Mouse (Mus musculus) heart, embryonic 16.5 days (tissue): Measurements from ENCODE around the gene Nr4a2. TPM values are rescaled to one million over a fixed set of nuclear protein-coding genes. Genes with fewer than 3 reads are reported as not detected.

Experiments used
- ATAC-seq: fragments of 200-750 bp; cut with Nextera tagmentation; replicated peaks from 2 replicates; pipeline ENCODE4 v1.8.0; 2017; ENCODE audit warnings: moderate number of reproducible peaks; ENCODE audit not compliant: insufficient read depth, low FRiP score; ENCODE audit errors: extremely low read depth
- H3K27ac ChIP-seq: fragments of 300-500 bp; sonication (generic); 2 replicates; pipeline ENCODE4 v1.5.1; 2014; ENCODE audit warnings: mild to moderate bottlenecking, low read length, control low read depth, moderate library complexity
- H3K27me3 ChIP-seq: fragments of 300-500 bp; sonication (generic); 2 replicates; pipeline ENCODE4 v1.6.1; 2014; ENCODE audit warnings: low read length, mixed read lengths; ENCODE audit not compliant: control insufficient read depth, insufficient read depth
- H3K36me3 ChIP-seq: fragments of 300-500 bp; sonication (generic); 2 replicates; pipeline ENCODE4 v1.6.1; 2014; ENCODE audit not compliant: control insufficient read depth, insufficient read depth
- H3K4me1 ChIP-seq: fragments of 300-500 bp; sonication (generic); 2 replicates; pipeline ENCODE4 v1.6.1; 2014; ENCODE audit warnings: low read length, mixed read lengths; ENCODE audit not compliant: control insufficient read depth, insufficient read depth
- H3K4me2 ChIP-seq: fragments of 300-500 bp; sonication (generic); 2 replicates; pipeline ENCODE4 v1.6.1; 2014; ENCODE audit warnings: low read depth, mild to moderate bottlenecking, control low read depth, low read length
- H3K4me3 ChIP-seq: fragments of 300-500 bp; sonication (generic); 2 replicates; pipeline ENCODE4 v1.5.1; 2014; ENCODE audit warnings: mild to moderate bottlenecking, control low read depth, low read length
- H3K9ac ChIP-seq: fragments of 300-500 bp; sonication (generic); 2 replicates; pipeline ENCODE4 v1.6.1; 2014; ENCODE audit warnings: low read length, control low read depth
- H3K9me3 ChIP-seq: fragments of 300-500 bp; sonication (generic); replicated peaks from 2 replicates; pipeline ENCODE4 v1.6.1; 2016; ENCODE audit warnings: low read length; ENCODE audit not compliant: control insufficient read depth
- WGBS: fragments of 180-500 bp; shearing (Covaris S2); extraction: QIAGEN DNeasy Blood & Tissue Kit; methylation state at CpG from one replicate; pipeline ENCODE4 v1.1.7; 2014; 5-methylcytosine and 5-hydroxymethylcytosine counted together
- polyA plus RNA-seq: library from polyadenylated mRNA; unstranded; fragments of >200 nt; fragmentation: Nextera tagmentation; extraction: Ambion mirVana; gene quantifications from 2 replicates; pipeline ENCODE4 v1.2.1, GENCODE M21; 2015

The Nr4a2 gene
- polyA plus RNA-seq, 1 experiment from 2014 or later, result 2.1 TPM

DNA sequence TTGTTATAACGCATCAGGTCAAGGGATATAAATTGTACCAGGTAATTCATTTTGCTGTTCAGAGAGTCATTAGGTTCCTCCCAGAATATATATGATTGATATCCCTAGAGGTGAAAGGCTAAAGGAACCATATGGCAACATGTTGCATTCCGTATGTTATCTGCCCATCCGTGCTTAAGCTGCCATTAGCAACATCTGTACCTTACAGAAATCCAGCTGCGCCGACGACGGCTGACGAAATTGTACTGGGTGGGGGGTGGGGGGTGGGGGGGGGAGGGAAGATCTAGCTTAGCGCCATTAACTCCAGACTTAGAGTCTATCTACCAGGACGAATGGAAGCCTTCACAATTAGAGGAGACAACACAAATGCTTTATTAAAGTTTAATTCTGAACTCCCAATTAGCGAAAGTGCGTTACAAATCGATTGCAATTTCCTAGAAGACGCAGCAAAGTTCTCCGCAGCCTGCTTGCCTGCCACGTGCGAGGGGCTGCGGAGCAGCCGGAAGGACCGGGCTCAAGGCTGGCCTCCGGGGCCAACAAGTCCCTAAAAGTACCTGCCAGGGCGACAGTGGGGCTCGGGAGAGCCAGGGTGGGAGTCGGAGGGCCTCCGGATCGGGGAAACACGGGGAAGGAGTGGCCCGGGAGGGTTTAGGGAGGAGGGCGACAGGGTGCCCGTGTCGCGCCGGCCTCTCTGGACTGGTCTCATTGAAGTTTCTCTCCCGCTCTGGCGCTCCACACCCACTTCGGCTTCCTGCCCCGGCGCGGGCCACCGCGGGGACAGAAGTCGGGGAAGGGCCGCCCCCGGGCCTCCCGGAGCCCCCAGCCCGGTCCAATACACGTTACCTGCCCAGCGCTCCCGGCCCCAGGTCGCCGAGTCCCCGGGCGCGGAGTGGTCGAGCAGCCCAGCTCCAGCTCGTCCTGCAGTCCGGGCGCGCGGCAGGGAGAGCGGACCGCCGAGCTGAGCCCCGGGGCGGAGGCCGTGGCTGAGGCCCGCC lies 520 bp downstream of the Nr4a2 start:
- peak overlapping the region; percentile 78 for H3K4me2 ChIP-seq
- no peaks in the 10 kb centered on the region for H3K27me3 ChIP-seq
- H3K36me3 ChIP-seq, result no peaks in the 10 kb centered on the region
- peaks cover 5% of the 10 kb centered on the region for H3K4me1 ChIP-seq
- peak; percentile 76 for ATAC-seq
- no peaks in the 10 kb centered on the region for H3K9me3 ChIP-seq
- H3K27ac ChIP-seq, result peak overlapping the region; percentile 96
- peak overlapping the region; percentile 98 for H3K9ac ChIP-seq
- WGBS, result under 1% methylated on average over 64 of the region's 67 CpGs
- H3K4me3 ChIP-seq, result peak overlapping the region; percentile 97

- H3K27ac ChIP-seq, result no peak overlapping the region
These were observed 2.7 kb downstream of the Nr4a2 start for GRCm38 (mm10) chr2:57121110-57121509.

GRCm38 (mm10) chr2:57117201-57117951 lies 6.4 kb downstream of the Nr4a2 start:
- H3K36me3 ChIP-seq, result no peaks in the 10 kb centered on the region
- WGBS, result 2% methylated on average over 10 of the region's 13 CpGs
- H3K27me3 ChIP-seq, result peaks cover 14% of the 10 kb centered on the region
- ATAC-seq, result 0 out of 2 replicates have a peak, but pooled peaks have one; percentile 18
- peak overlapping the region; percentile 77 for H3K9ac ChIP-seq
- H3K4me1 ChIP-seq, result no peaks in the 10 kb centered on the region; the same call in 1 of the 2 replicates
- H3K9me3 ChIP-seq, result no peaks in the 10 kb centered on the region; the same call in 1 of the 2 replicates
- peak overlapping the region; percentile 94 for H3K4me2 ChIP-seq
- peak overlapping the region; percentile 96 for H3K27ac ChIP-seq
- peak overlapping the region; percentile 90 for H3K4me3 ChIP-seq

More at GRCm38 (mm10) chr2:57121110-57121509, 2.7 kb downstream of the Nr4a2 start:
- Histone ChIP-seq H3K27me3 (no peaks in the 10 kb centered on the region), H3K4me2 (no peak overlapping the region), H3K9ac (no peak overlapping the region), H3K36me3 (no peaks in the 10 kb centered on the region), H3K9me3 (no peaks in the 10 kb centered on the region), H3K4me1 (peaks cover 5% of the 10 kb centered on the region), H3K4me3 (no peak overlapping the region)
- ATAC-seq, result no peak
- 57% methylated on average over 4 of the region's 4 CpGs for WGBS

DNA sequence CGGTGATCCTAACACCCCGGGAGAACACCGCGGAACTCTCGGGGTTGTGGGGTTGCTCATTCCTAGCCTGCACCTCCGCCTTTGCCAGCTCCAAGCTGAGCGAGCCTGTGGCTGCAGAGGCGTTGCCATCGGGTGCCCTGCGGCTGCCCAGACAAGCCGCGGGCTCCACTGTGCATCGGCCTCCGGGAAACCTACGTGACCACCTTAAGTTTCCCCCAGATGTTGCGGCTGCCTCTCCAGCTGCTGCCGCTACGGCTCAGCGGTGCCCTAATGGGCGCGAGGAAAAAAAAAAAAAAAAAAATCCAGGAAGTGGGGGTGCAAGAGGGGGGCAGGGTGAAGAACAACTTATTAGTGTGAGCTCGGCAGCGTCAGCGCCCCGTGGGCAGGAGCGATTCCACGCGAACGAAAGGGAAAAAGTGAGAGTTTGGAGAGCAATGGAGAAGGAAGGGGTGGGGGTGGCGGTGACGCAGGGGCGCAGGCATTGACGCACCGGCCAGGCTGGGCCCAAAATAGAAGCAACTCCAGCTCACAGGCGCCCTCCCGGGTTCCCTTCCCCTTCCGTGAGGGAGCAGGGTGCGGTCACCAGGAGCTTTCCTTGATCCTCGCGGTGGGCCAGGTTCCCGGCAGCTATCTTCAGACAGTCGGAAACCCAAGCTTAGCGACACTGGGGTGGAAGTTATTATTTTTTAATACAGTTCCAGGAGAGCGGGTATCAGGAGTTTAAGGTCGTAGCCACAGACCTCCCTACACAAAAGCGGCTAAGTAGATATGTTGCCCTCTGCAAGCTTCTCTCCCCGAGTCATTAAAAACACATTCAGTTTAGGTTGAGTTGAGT lies 7.2 kb downstream of the Nr4a2 start:
- Histone ChIP-seq H3K9me3 (no peaks in the 10 kb centered on the region; the same call in 1 of the 2 replicates), H3K27me3 (peaks cover 22% of the 10 kb centered on the region), H3K36me3 (no peaks in the 10 kb centered on the region), H3K4me3 (peak overlapping the region; percentile 90), H3K4me1 (no peaks in the 10 kb centered on the region; the same call in 1 of the 2 replicates), H3K27ac (peak overlapping the region; percentile 96), H3K9ac (peak overlapping the region; percentile 77), H3K4me2 (peak overlapping the region; percentile 94)
- peak; percentile 80 for ATAC-seq
- WGBS, result under 1% methylated on average over 47 of the region's 47 CpGs

DNA sequence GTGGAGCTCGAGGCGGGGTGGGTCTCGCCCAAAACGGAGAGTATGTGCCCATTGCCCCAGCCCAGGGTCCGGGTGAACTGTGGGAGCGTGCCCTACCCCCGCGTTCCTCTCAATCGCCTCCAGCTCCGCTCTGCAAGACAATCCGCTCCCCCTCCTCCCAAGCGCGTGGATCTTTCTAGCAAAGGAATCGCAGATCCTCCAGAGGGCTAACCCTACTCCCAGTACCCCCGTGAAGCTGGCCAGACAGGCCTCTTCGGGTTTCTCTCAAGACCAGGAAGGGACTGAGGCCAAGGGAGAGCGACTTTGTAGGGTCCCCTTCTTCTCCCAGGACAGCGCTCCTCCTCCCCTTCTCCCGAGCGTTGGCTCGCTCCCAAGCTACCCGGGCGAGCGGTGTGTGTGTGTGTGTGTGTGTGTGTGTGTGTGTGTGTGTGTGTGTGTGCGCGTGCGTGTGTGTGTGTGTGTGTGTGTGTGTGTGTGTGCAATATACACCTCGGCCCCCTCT lies 7.9 kb downstream of the Nr4a2 start:
- Histone ChIP-seq H3K9me3 (no peaks in the 10 kb centered on the region; the same call in 1 of the 2 replicates), H3K4me3 (peak overlapping the region; percentile 90), H3K36me3 (no peaks in the 10 kb centered on the region), H3K9ac (peak overlapping the region; percentile 77), H3K27ac (peak overlapping the region; percentile 96), H3K4me2 (peak overlapping the region; percentile 94), H3K4me1 (peaks cover 5% of the 10 kb centered on the region; the same call in 1 of the 2 replicates), H3K27me3 (peaks cover 28% of the 10 kb centered on the region)
- 0 out of 2 replicates have a peak, but pooled peaks have one; percentile 8 for ATAC-seq
- 0% methylated on average over 21 of the region's 28 CpGs for WGBS

- Histone ChIP-seq H3K4me2 (peak overlapping the region; percentile 94), H3K36me3 (no peaks in the 10 kb centered on the region), H3K27me3 (peaks cover 32% of the 10 kb centered on the region), H3K9me3 (no peaks in the 10 kb centered on the region; the same call in 1 of the 2 replicates), H3K27ac (no peak overlapping the region), H3K4me1 (peaks cover 5% of the 10 kb centered on the region; the same call in 1 of the 2 replicates), H3K9ac (peak overlapping the region; percentile 77), H3K4me3 (peak overlapping the region; percentile 90)
- WGBS, result under 1% methylated on average over 25 of the region's 25 CpGs
- no peak for ATAC-seq
These were observed 8.5 kb downstream of the Nr4a2 start for GRCm38 (mm10) chr2:57115181-57115863.

GRCm38 (mm10) chr2:57114211-57115151 lies 9.3 kb downstream of the Nr4a2 start:
- no peaks in the 10 kb centered on the region for H3K36me3 ChIP-seq
- ATAC-seq, result peak; percentile 63
- under 1% methylated on average over 87 of the region's 88 CpGs for WGBS
- H3K27ac ChIP-seq, result peak overlapping the region; percentile 24; the same call in 1 of the 2 replicates
- peak overlapping the region; percentile 90 for H3K4me3 ChIP-seq
- peak overlapping the region; percentile 94 for H3K4me2 ChIP-seq
- H3K4me1 ChIP-seq, result peaks cover 5% of the 10 kb centered on the region; the same call in 1 of the 2 replicates
- H3K9ac ChIP-seq, result peak overlapping the region; percentile 73
- peaks cover 40% of the 10 kb centered on the region for H3K27me3 ChIP-seq
- no peaks in the 10 kb centered on the region; the same call in 1 of the 2 replicates for H3K9me3 ChIP-seq
